In genomic region chr4:24966299-24966991, GRCm38 (mm10) we compare ENCODE assay signal across 8 mouse cellular contexts. TPM values are rescaled to one million over a fixed set of nuclear protein-coding genes. Genes with fewer than 3 reads are reported as not detected.
DNase-seq lines count a peak whose midpoint lies in the region; ATAC-seq and TF ChIP-seq lines count a peak whose summit lies in the region.

Gene Gpr63 (plus strand): TSS chr4:24966407.

- TF ChIP-seq CTCF in E14TG2a.4 (conservative IDR thresholded peaks at IDR 0.05; ENCODE audit: low read length), result no peak

- peak within 1 kb of the TSS; percentile 77 for H3K4me3 ChIP-seq in E14TG2a.4 (replicated peaks; ENCODE audit: low read length)
- H3K4me3 ChIP-seq in forebrain, embryonic 16.5 days (replicated peaks; ENCODE audit: low read length), result peak within 1 kb of the TSS; percentile 86
- peak within 1 kb of the TSS; percentile 52 for H3K4me3 ChIP-seq in liver, embryonic 16.5 days (ENCODE audit: low read depth, low read length)
- H3K4me3 ChIP-seq in neural tube, embryonic 15.5 days (replicated peaks), result peak within 1 kb of the TSS; percentile 71

- H3K4me1 ChIP-seq in E14TG2a.4 (replicated peaks; ENCODE audit: low read depth, low read length), result peaks cover 10% of the 10 kb centered on the region; the same call in 1 of the 2 replicates
- H3K4me1 ChIP-seq in forebrain, embryonic 16.5 days (replicated peaks; ENCODE audit: control insufficient read depth, insufficient read depth, low read length), result peaks cover 9% of the 10 kb centered on the region
- no peaks in the 10 kb centered on the region for H3K4me1 ChIP-seq in liver, embryonic 16.5 days (ENCODE audit: control insufficient read depth, low read depth, low read length)
- peaks cover 11% of the 10 kb centered on the region for H3K4me1 ChIP-seq in neural tube, embryonic 15.5 days

- no peaks in the 10 kb centered on the region for H3K9me3 ChIP-seq in E14TG2a.4 (ENCODE audit: low read length)
- H3K9me3 ChIP-seq in forebrain, embryonic 16.5 days (ENCODE audit: control insufficient read depth, low read length), result no peaks in the 10 kb centered on the region
- H3K9me3 ChIP-seq in liver, embryonic 16.5 days (replicated peaks; ENCODE audit: control insufficient read depth, low read length), result no peaks in the 10 kb centered on the region
- no peaks in the 10 kb centered on the region for H3K9me3 ChIP-seq in neural tube, embryonic 15.5 days (replicated peaks)

- ATAC-seq in forebrain, embryonic 16.5 days, result peak; percentile 99
- peak; percentile 51 for ATAC-seq in liver, embryonic 16.5 days (ENCODE audit: low read depth)
- ATAC-seq in neural tube, embryonic 15.5 days (ENCODE audit: low FRiP score), result peak; percentile 98

- 0% methylated on average over 61 of the region's 78 CpGs for WGBS in forebrain, embryonic 16.5 days
- under 1% methylated on average over 69 of the region's 78 CpGs for WGBS in liver, embryonic 16.5 days (ENCODE audit: insufficient replicate concordance)
- under 1% methylated on average over 59 of the region's 78 CpGs for WGBS in neural tube, embryonic 15.5 days

- intact Hi-C loops in heart, postnatal 14 days (cut with DNase I), result loop anchor here (5.0 kb wide), 1 partner anchor 69 kb away; the partner anchor contains the start of gene Ndufaf4

- no peaks in the 10 kb centered on the region for H3K36me3 ChIP-seq in E14TG2a.4 (ENCODE audit: insufficient read depth, low read length)
- H3K36me3 ChIP-seq in forebrain, embryonic 16.5 days (ENCODE audit: control insufficient read depth, insufficient read depth), result no peaks in the 10 kb centered on the region
- H3K36me3 ChIP-seq in liver, embryonic 16.5 days (ENCODE audit: control insufficient read depth, insufficient read depth), result no peaks in the 10 kb centered on the region
- no peaks in the 10 kb centered on the region for H3K36me3 ChIP-seq in neural tube, embryonic 15.5 days

- peaks cover 42% of the 10 kb centered on the region for H3K27me3 ChIP-seq in E14TG2a.4 (ENCODE audit: insufficient read depth, low read length)
- H3K27me3 ChIP-seq in forebrain, embryonic 16.5 days (replicated peaks; ENCODE audit: control insufficient read depth, insufficient read depth, low read length), result no peaks in the 10 kb centered on the region
- peaks cover 28% of the 10 kb centered on the region for H3K27me3 ChIP-seq in liver, embryonic 16.5 days (ENCODE audit: control insufficient read depth, insufficient read depth, low read depth, low read length)
- no peaks in the 10 kb centered on the region for H3K27me3 ChIP-seq in neural tube, embryonic 15.5 days (replicated peaks)

- peak within 1 kb of the TSS; percentile 97 for H3K9ac ChIP-seq in forebrain, embryonic 16.5 days (replicated peaks; ENCODE audit: low read depth, low read length)
- peak within 1 kb of the TSS; percentile 18; the same call in 1 of the 2 replicates for H3K9ac ChIP-seq in liver, embryonic 16.5 days (ENCODE audit: low read depth, low read length)
- H3K9ac ChIP-seq in neural tube, embryonic 15.5 days (replicated peaks), result peak within 1 kb of the TSS; percentile 83

- DNase-seq in cerebellum, adult 11-12 months, result peak; percentile 78
- peak; percentile 74 to 78 for DNase-seq in heart, postnatal 14 days
- peak; percentile 78 to 88 for DNase-seq in kidney, postnatal 4 days
- DNase-seq in thymus, postnatal 14 days, result peak; percentile 9

- peak within 1 kb of the TSS; percentile 97 for H3K27ac ChIP-seq in forebrain, embryonic 16.5 days (ENCODE audit: low read length)
- no peak within 1 kb of the TSS for H3K27ac ChIP-seq in liver, embryonic 16.5 days (ENCODE audit: low read length)
- H3K27ac ChIP-seq in neural tube, embryonic 15.5 days (replicated peaks), result peak within 1 kb of the TSS; percentile 91

- H3K4me2 ChIP-seq in forebrain, embryonic 16.5 days (ENCODE audit: low read length), result peak within 1 kb of the TSS; percentile 69
- peak within 1 kb of the TSS; percentile 61 for H3K4me2 ChIP-seq in liver, embryonic 16.5 days (ENCODE audit: low read depth, low read length)
- H3K4me2 ChIP-seq in neural tube, embryonic 15.5 days, result peak within 1 kb of the TSS; percentile 67

RNA-seq across cellular contexts. Expression of gene Gpr63, which starts in this region (rescaled TPM):
- polyA plus RNA-seq in forebrain, embryonic 16.5 days (2015; fragmentation: Nextera tagmentation; extraction: Ambion mirVana), result 2.8 and 4.9 TPM in 2 replicates
- total RNA-seq in heart, postnatal 14 days (2021), result 1 to 10 TPM; 1.8 to 2.2 TPM
- 0.08 TPM in 1 of 2 replicates, not detected in the other for polyA plus RNA-seq in liver, embryonic 16.5 days (2015; fragmentation: Nextera tagmentation; extraction: Ambion mirVana)
- polyA plus RNA-seq in neural tube, embryonic 15.5 days (2015; fragmentation: Nextera tagmentation; extraction: Ambion mirVana), result 1.3 and 2.3 TPM in 2 replicates

Comparison
In these comparisons a context has a peak if more than half of its experiments do, and no peak if none do; other contexts are left out.
1. Peak in ATAC-seq, H3K4me3 ChIP-seq, H3K9ac ChIP-seq and H3K4me2 ChIP-seq in liver, embryonic 16.5 days; RNA of the gene not detected or under 1 TPM.
2. DNase-seq: peak in every context shown above with its lines; median percentile 83 in kidney, postnatal 4 days; 78 in cerebellum, adult 11-12 months; 76 in heart, postnatal 14 days; 9 in thymus, postnatal 14 days.
3. H3K9ac ChIP-seq: peak in every context shown above with its lines; median percentile 97 in forebrain, embryonic 16.5 days; 83 in neural tube, embryonic 15.5 days; 18 in liver, embryonic 16.5 days.